In the genomic region with DNA sequence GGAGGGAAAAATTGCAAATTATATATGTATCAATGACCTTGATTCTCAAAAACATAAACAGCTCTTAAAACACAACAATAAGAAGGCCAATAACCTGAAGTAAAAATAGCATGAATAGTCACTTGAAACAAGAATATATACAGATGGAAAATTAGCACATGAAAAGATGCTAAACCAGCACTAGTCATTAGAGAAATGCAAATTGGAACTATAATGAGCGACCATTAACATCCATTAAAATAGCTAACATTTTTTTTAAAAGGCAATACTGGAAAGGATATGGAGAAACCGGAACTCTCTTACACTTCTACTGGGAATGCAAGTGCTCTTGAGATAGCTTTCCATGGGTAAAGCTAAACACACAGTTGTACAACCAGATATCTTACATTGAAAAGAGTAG, we compare ENCODE assay signal across 27 mouse cellular contexts.
"Had no signal": no experiment of that assay in that cellular context is flagged by ENCODE, and none has a peak within 500 bp of the region (broad histone marks: within the 10 kb centered on the region; RNA-seq: fewer than 3 reads in every experiment).

No protein-coding gene starts in this region.

- DNase-seq: gastrocnemius, postnatal 14 days; gastrocnemius, postnatal 36 days; heart, adult 11 months; heart, adult 2 months; heart, postnatal 14 days; heart, postnatal 36 days; kidney, adult 11 months; kidney, adult 2 months; kidney, adult 9 months; kidney, postnatal 14 days; kidney, postnatal 36 days; layer of hippocampus, adult 9-11 months; layer of hippocampus, postnatal 36 days; left cerebral cortex, postnatal 4 days had no signal

- H3K4me3 ChIP-seq: heart, adult 2 months; heart, embryonic 13.5 days; heart, embryonic 15.5 days; hindbrain, embryonic 13.5 days; hindbrain, embryonic 15.5 days; kidney, embryonic 15.5 days; limb, embryonic 13.5 days; limb, embryonic 15.5 days; liver, embryonic 12.5 days had no signal

- H3K9ac ChIP-seq: heart, embryonic 13.5 days; heart, embryonic 15.5 days; hindbrain, embryonic 13.5 days; hindbrain, embryonic 15.5 days; kidney, embryonic 15.5 days; limb, embryonic 13.5 days; limb, embryonic 15.5 days; liver, embryonic 12.5 days; liver, embryonic 14.5 days had no signal

- H3K27ac ChIP-seq: heart, adult 2 months; heart, embryonic 13.5 days; heart, embryonic 15.5 days; hindbrain, embryonic 13.5 days; hindbrain, embryonic 15.5 days; hindbrain, postnatal 0 days; kidney, embryonic 15.5 days; kidney, postnatal 0 days; limb, embryonic 13.5 days; limb, embryonic 15.5 days; liver, embryonic 12.5 days; liver, embryonic 14.5 days had no signal

- H3K4me1 ChIP-seq: heart, embryonic 13.5 days; heart, embryonic 15.5 days; hindbrain, embryonic 13.5 days; hindbrain, embryonic 15.5 days; kidney, embryonic 15.5 days; limb, embryonic 13.5 days; limb, embryonic 15.5 days; liver, embryonic 12.5 days had no signal

- H3K27me3 ChIP-seq: heart, embryonic 13.5 days; heart, embryonic 15.5 days; hindbrain, embryonic 13.5 days; hindbrain, embryonic 15.5 days; limb, embryonic 13.5 days; limb, embryonic 15.5 days; liver, embryonic 12.5 days had no signal

- ATAC-seq: hindbrain, postnatal 0 days; intestine, embryonic 16.5 days; liver, embryonic 12.5 days had no signal

- H3K9me3 ChIP-seq: heart, embryonic 13.5 days; heart, embryonic 15.5 days; hindbrain, embryonic 13.5 days; hindbrain, embryonic 15.5 days; kidney, embryonic 15.5 days; limb, embryonic 13.5 days; limb, embryonic 15.5 days; liver, embryonic 12.5 days had no signal

- H3K4me2 ChIP-seq: heart, embryonic 11.5 days; heart, embryonic 13.5 days; heart, embryonic 15.5 days; hindbrain, embryonic 13.5 days; hindbrain, embryonic 15.5 days; kidney, embryonic 15.5 days; limb, embryonic 13.5 days; limb, embryonic 15.5 days; liver, embryonic 12.5 days had no signal

- H3K36me3 ChIP-seq: heart, embryonic 13.5 days; heart, embryonic 15.5 days; hindbrain, embryonic 13.5 days; hindbrain, embryonic 15.5 days; kidney, embryonic 15.5 days; limb, embryonic 13.5 days; limb, embryonic 15.5 days; liver, embryonic 12.5 days had no signal
